Mouse (Mus musculus): ENCODE results near the gene Bmp6. TPM values are rescaled to one million over a fixed set of nuclear protein-coding genes. Genes with fewer than 3 reads are reported as not detected.

Bmp6 gene
- polyA plus RNA-seq, 1 experiment, result not detected

DNA sequence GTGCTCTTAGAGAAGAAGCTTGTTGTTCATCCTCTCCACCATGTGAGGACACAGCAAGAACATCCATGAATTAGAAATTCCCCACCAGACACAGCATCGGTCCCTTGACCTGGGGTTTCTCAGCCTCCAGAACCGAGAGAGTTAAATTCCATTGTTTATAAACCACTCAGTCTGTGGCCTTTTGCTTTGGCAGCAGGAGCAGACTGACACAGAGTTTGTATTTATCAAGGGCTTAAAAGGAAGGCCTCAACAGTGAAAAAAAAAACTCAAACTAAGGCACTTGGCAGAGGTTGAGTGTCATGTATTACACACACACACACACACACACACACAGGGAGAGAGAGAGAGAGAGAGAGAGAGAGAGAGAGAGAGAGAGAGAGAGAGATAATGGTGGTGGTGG lies 17.5 kb upstream of the Bmp6 start:
- H3K4me1 ChIP-seq (ENCODE audit: control insufficient read depth, insufficient read depth, low read length), result no peaks in the 10 kb centered on the region
- H3K27ac ChIP-seq (ENCODE audit: insufficient read depth, low read depth, low read length), result no peak overlapping the region
- H3K4me3 ChIP-seq (ENCODE audit: insufficient read depth, low read depth, low read length), result no peak overlapping the region
- TF ChIP-seq POLR2A (IDR thresholded peaks at IDR 0.05; ENCODE audit: insufficient read depth, low read depth, low read length) (no peak), CTCF (IDR thresholded peaks at IDR 0.05; ENCODE audit: insufficient read depth, low read depth, low read length) (no peak)
- WGBS, result 33% methylated on average over 2 of the region's 2 CpGs

DNA sequence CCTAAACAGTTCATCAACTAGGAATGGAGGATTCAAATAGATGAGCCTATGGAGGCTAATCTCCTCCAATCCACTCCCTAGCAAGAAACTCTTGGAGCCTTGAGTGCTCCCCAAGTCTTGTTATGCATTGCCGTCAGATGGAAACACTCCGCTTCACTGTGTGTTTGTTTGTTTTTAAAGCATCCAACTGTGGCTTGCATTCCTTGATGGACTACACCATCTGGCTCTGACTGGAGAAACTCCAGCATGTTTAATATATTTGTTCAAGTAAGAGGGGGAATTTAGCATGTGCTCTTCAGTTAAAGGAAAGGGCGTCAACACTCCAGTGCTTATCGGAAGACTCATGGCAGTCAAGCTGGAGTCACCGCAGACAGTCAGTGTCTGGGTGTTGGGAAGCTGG lies 11.4 kb upstream of the Bmp6 start:
- no peak overlapping the region for H3K27ac ChIP-seq (ENCODE audit: insufficient read depth, low read depth, low read length)

DNA sequence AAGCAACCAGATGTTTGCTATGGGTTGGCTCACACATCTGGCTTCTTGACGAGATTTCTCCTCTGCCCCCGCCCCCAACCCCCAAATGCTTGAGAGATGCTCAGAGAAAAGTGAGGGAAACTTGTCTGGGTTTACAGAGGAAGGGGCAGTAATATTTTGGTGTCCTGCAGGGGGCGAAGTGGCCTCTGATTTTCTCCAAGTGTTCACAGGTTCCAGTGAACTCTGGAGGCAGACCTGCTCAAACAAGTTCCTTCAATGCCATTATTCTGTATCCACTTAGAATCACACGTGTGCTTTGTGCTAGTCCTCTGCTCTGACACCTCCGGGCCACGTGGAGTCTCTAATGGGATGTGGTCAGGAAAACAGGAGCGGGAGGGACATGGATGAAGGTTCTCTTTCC lies 2.3 kb upstream of the Bmp6 start:
- peaks cover 28% of the 10 kb centered on the region for H3K4me1 ChIP-seq (ENCODE audit: control insufficient read depth, insufficient read depth, low read length)
- H3K27ac ChIP-seq (ENCODE audit: insufficient read depth, low read depth, low read length), result no peak overlapping the region
- TF ChIP-seq POLR2A (IDR thresholded peaks at IDR 0.05; ENCODE audit: insufficient read depth, low read depth, low read length), result no peak
- no peak for TF ChIP-seq CTCF (IDR thresholded peaks at IDR 0.05; ENCODE audit: insufficient read depth, low read depth, low read length)
- WGBS, result 31% methylated on average over 7 of the region's 7 CpGs
- no peak overlapping the region for H3K4me3 ChIP-seq (ENCODE audit: insufficient read depth, low read depth, low read length)

More for the DNA sequence above, 11.4 kb upstream of the Bmp6 start:
- Histone ChIP-seq H3K4me3 (ENCODE audit: insufficient read depth, low read depth, low read length) (no peak overlapping the region), H3K4me1 (ENCODE audit: control insufficient read depth, insufficient read depth, low read length) (no peaks in the 10 kb centered on the region)
- WGBS, result 90% methylated on average over 5 of the region's 5 CpGs
- TF ChIP-seq CTCF (IDR thresholded peaks at IDR 0.05; ENCODE audit: insufficient read depth, low read depth, low read length), result no peak
- TF ChIP-seq POLR2A (IDR thresholded peaks at IDR 0.05; ENCODE audit: insufficient read depth, low read depth, low read length), result no peak

DNA sequence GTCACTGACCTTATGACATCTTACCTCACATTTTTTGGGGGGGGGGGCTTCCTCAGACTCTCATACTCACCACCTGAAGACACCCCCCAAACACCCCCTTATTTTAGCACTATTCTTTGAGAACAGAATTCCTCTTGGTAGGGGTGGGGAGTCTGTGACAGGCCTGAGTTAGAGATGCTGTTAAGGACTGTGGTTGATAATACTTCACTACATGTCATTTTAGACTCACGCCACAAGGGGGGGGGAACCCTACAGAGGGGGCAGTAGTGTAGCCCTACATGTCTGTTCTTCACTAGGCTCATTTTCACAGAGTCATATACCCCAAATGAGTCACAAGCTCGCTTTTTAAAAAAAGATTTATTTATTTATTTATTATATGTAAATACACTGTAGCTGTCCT lies 1.7 kb upstream of the Bmp6 start:
- no peak overlapping the region for H3K4me3 ChIP-seq (ENCODE audit: insufficient read depth, low read depth, low read length)
- no peak for TF ChIP-seq POLR2A (IDR thresholded peaks at IDR 0.05; ENCODE audit: insufficient read depth, low read depth, low read length)
- no peak for TF ChIP-seq CTCF (IDR thresholded peaks at IDR 0.05; ENCODE audit: insufficient read depth, low read depth, low read length)
- WGBS, result 77% methylated on average over 2 of the region's 2 CpGs
- H3K4me1 ChIP-seq (ENCODE audit: control insufficient read depth, insufficient read depth, low read length), result peaks cover 32% of the 10 kb centered on the region
- no peak overlapping the region for H3K27ac ChIP-seq (ENCODE audit: insufficient read depth, low read depth, low read length)

DNA sequence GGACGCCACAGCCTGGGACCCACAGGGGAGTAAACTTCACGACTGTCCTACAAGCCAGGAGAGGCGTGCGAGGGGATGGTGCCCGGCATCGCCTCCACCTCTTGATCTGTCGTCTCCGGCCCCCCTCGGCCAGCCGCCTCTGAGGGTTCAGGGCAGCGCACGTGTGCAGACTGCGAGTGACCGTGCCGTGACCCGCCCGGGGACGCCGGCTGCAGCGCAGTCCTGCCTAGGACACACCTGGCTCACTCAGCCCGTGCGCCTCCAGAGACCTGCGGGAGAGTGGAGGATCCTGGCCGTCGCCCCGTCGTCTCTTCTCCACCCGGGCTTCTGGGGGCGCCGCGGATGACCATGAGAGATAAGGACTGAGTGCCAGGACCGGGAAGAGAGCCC lies 519 bp downstream of the Bmp6 start:
- 2% methylated on average over 32 of the region's 32 CpGs for WGBS
- TF ChIP-seq CTCF (IDR thresholded peaks at IDR 0.05; ENCODE audit: insufficient read depth, low read depth, low read length) (no peak), POLR2A (IDR thresholded peaks at IDR 0.05; ENCODE audit: insufficient read depth, low read depth, low read length) (no peak)

DNA sequence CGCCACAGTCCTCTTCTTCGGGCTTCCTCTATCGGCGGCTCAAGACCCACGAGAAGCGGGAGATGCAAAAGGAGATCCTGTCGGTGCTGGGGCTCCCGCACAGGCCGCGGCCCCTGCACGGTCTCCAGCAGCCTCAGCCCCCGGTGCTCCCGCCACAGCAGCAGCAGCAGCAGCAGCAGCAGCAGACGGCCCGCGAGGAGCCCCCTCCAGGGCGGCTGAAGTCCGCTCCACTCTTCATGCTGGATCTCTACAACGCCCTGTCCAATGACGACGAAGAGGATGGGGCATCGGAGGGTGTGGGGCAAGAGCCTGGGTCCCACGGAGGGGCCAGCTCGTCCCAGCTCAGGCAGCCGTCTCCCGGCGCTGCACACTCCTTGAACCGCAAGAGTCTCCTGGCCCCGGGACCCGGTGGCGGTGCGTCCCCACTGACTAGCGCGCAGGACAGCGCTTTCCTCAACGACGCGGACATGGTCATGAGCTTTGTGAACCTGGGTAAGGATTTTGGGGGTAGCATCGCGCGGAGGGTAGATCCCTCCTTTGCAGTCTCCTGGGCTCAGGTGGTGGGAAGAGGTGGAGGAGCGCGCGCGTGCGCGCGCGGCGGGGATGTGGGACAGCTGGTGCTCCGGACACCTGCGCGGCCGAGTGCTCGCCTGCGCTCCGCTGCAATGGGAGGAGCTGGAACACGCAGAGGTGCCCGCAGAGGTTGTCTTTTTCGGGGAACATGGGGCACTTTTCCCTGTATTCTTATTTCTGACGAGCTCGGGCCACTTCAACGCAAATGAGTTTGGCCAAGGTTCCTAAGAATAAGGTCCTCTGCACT lies 1.4 kb downstream of the Bmp6 start:
- Histone ChIP-seq H3K4me3 (ENCODE audit: insufficient read depth, low read depth, low read length) (peak overlapping the region; percentile 50), H3K4me1 (ENCODE audit: control insufficient read depth, insufficient read depth, low read length) (peaks cover 32% of the 10 kb centered on the region), H3K27ac (ENCODE audit: insufficient read depth, low read depth, low read length) (no peak overlapping the region)
- 1% methylated on average over 63 of the region's 63 CpGs for WGBS
- TF ChIP-seq POLR2A (IDR thresholded peaks at IDR 0.05; ENCODE audit: insufficient read depth, low read depth, low read length) (no peak), CTCF (IDR thresholded peaks at IDR 0.05; ENCODE audit: insufficient read depth, low read depth, low read length) (no peak)

More for the DNA sequence above, 519 bp downstream of the Bmp6 start:
- Histone ChIP-seq H3K4me1 (ENCODE audit: control insufficient read depth, insufficient read depth, low read length) (peaks cover 32% of the 10 kb centered on the region), H3K4me3 (ENCODE audit: insufficient read depth, low read depth, low read length) (peak overlapping the region; percentile 50), H3K27ac (ENCODE audit: insufficient read depth, low read depth, low read length) (no peak overlapping the region)

DNA sequence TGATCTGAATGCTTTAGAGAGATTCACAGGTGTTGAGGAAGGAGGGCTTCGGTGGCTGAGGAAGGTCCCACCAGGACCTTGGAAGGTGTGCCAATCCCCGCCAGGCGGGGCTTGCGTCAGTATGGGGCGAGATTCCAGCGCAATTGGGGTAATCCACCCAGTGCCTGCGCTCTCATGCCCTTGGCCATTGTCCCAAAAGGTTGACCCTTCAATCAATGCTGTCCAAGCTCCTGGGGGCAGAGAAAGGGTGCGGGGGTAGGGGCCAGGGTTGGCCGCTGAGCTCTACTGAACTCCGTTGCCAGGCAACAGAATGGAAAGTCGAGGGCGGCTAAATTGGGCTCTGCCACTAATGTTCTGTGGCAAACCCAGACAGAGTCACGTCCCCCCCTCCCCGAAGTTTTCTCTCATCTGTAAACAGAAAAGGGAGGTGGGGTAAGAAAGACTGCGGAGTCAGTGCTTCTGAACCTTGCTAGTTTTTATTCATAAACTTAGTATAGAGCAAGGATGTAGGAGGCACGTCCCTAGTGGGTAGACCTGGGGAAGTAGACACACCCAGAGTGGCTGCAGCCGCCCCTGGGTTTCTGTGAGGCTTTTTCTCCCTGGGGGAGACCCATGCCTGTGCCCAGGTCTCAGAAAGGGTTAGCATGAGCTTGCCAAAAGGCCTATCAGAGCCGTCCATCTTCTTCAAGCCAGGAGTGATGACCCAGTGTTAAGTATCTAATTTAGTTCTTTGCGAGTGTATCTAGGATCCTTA lies 2.3 kb downstream of the Bmp6 start:
- WGBS, result 10% methylated on average over 19 of the region's 19 CpGs
- TF ChIP-seq CTCF (IDR thresholded peaks at IDR 0.05; ENCODE audit: insufficient read depth, low read depth, low read length), result no peak
- no peak for TF ChIP-seq POLR2A (IDR thresholded peaks at IDR 0.05; ENCODE audit: insufficient read depth, low read depth, low read length)
- no peak overlapping the region for H3K27ac ChIP-seq (ENCODE audit: insufficient read depth, low read depth, low read length)
- peaks cover 32% of the 10 kb centered on the region for H3K4me1 ChIP-seq (ENCODE audit: control insufficient read depth, insufficient read depth, low read length)
- peak overlapping the region; percentile 50 for H3K4me3 ChIP-seq (ENCODE audit: insufficient read depth, low read depth, low read length)

DNA sequence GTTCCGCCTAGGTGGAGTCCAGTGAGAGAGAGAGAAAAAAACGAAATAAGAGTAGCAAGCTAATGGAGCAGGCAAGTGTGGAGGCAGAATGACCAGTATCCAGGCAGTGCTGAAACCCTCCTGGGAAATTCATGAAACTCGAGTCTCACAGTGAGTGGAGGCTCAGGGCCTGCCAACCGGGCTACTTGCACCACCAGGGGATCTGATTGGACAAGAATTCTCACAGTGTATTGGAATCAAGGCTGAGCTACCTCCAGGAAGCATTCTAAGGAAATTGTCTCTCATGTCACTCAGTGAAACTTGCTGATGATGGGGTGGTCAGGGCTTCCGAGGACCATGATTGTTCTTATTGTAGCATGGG lies 2.8 kb downstream of the Bmp6 start:
- TF ChIP-seq CTCF (IDR thresholded peaks at IDR 0.05; ENCODE audit: insufficient read depth, low read depth, low read length) (no peak), POLR2A (IDR thresholded peaks at IDR 0.05; ENCODE audit: insufficient read depth, low read depth, low read length) (no peak)
- Histone ChIP-seq H3K4me3 (ENCODE audit: insufficient read depth, low read depth, low read length) (no peak overlapping the region), H3K4me1 (ENCODE audit: control insufficient read depth, insufficient read depth, low read length) (peaks cover 32% of the 10 kb centered on the region), H3K27ac (ENCODE audit: insufficient read depth, low read depth, low read length) (no peak overlapping the region)
- 47% methylated on average over 5 of the region's 5 CpGs for WGBS

DNA sequence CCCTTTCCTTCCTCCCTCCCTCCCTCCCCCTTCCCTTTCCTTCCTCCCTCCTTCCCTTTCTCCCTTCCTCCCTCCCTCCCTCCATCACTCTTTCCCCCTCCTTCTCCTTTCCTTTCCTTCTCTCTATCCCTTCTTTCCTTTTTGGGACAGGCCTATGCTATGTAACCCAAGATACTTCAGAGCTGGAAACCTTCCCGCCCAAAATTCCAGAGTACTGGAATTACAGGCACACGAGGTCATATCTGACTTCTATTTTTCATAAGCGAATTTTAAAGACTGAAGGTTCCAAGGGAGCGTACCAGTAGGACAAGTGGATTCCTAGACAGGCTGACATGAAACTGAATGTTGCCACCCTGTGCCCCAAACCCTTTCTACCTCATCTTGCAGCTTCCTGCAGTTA lies 4.1 kb downstream of the Bmp6 start:
- peaks cover 32% of the 10 kb centered on the region for H3K4me1 ChIP-seq (ENCODE audit: control insufficient read depth, insufficient read depth, low read length)
- TF ChIP-seq CTCF (IDR thresholded peaks at IDR 0.05; ENCODE audit: insufficient read depth, low read depth, low read length) (no peak), POLR2A (IDR thresholded peaks at IDR 0.05; ENCODE audit: insufficient read depth, low read depth, low read length) (no peak)
- no peak overlapping the region for H3K27ac ChIP-seq (ENCODE audit: insufficient read depth, low read depth, low read length)
- 87% methylated on average over 4 of the region's 4 CpGs for WGBS
- H3K4me3 ChIP-seq (ENCODE audit: insufficient read depth, low read depth, low read length), result no peak overlapping the region

All from olfactory bulb, adult 2 months (tissue).